Mouse (Mus musculus) liver, embryonic 14.5 days (tissue): ENCODE results near the gene Ccdc74a.

Experiments
- CTCF ChIP-seq: IDR thresholded peaks from 2 replicates; pipeline ENCODE4 v1.5.1; 2016; ENCODE audit warnings: antibody characterized with exemption, low read depth, control low read depth
- EP300 ChIP-seq: IDR thresholded peaks from 2 replicates; pipeline ENCODE4 v1.6.1; 2016; ENCODE audit warnings: antibody characterized with exemption, low read depth

- TF ChIP-seq CTCF (no peak), EP300 (no peak)
Observed at GRCm38 (mm10) chr16:17649925-17650605, 3.8 kb downstream of the Ccdc74a start.
